Mouse (Mus musculus) G1E-ER4 (cell line): ENCODE results near the gene Arhgef2. TPM values are rescaled to one million over a fixed set of nuclear protein-coding genes. Genes with fewer than 3 reads are reported as not detected.
"Not testable (repeated sequence)": the region's sequence is repeated elsewhere in the genome, so short reads cannot be mapped to it uniquely, and the experiment has no call there.

Source experiments
- GATA1 ChIP-seq: IDR thresholded peaks from one replicate; pipeline ENCODE4 v1.8.0; 2012; ENCODE audit warnings: low read length, inconsistent platforms
- polyA plus RNA-seq: library from polyadenylated mRNA; stranded (reverse); fragments of >175 nt; gene quantifications from 2 replicates; pipeline ENCODE4 v1.2.3, GENCODE M21; 2012

The Arhgef2 gene
- polyA plus RNA-seq = 188 and 221 TPM in 2 replicates

DNA sequence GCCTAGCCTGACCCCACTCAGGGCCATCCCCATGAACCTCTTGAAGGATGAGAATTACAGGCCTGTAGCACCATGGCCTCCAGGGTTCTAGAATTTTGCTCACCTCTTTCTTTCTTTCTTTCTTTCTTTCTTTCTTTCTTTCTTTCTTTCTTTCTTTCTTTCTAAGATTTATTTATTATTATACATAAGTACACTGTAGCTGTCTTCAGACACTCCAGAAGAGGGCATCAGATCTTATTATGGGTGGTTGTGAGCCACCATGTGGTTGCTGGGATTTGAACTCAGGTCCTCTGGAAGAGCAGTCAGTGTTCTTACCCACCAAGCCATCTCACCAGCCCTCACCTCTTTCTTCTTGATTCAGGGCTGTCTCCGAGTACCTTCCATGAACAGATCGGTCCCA, at the start of gene Arhgef2:
Gene Arhgef2 (plus strand): TSS at position 301 of the 400 bp plus-strand sequence.
- TF ChIP-seq GATA1 = not testable (repeated sequence)

DNA sequence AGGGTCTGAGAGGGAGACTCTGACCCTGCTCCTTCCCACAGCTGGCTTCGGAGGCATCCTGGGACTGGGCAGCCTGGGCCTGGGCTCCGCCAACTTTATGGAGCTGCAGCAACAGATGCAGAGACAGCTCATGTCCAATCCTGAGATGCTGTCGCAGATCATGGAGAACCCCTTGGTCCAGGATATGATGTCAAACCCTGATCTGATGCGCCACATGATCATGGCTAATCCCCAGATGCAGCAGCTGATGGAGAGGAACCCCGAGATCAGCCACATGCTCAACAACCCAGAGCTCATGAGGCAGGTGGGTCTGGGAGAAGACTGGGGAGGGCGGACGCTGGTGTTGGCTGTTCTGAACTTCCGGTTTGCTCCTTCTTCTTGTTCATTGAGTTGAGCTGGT, 49.1 kb upstream of the Arhgef2 start:
- TF ChIP-seq GATA1 = no peak

DNA sequence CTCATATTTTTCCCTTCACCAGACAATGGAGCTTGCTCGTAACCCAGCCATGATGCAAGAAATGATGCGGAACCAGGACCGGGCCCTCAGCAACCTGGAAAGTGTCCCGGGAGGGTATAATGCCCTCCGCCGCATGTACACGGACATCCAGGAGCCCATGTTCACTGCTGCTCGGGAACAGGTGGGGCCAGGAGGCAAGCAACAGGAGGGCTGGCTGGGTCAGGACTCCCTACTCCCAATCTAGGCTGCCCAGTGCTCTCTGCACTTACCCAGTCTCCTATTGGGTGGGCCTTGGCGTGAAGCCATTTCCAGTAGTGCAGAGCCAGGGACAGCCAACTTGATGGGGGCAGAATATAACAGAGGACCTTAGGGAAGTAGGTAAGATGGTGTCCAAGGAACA, 46.2 kb upstream of the Arhgef2 start:
- TF ChIP-seq GATA1 = no peak

DNA sequence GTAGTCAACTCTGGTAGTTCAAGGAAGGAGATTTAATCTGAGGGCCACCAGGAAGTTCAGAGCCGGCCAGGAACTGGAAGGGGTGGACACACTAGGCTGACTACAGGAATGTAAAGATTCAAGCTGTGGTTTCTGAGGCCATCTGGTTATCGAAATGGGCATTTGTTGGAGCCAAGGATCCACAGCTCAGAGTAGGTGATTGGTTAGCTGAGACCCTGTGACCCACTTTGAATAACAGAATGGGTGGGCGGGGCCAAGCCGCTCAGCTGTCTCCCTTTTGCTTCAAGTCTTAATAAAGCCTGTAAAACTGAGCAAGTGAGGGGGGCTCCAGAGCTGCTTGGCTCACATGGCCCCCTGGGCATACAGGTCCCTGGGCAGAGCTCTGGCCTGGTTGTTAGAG, 43.8 kb upstream of the Arhgef2 start:
- TF ChIP-seq GATA1 = no peak

DNA sequence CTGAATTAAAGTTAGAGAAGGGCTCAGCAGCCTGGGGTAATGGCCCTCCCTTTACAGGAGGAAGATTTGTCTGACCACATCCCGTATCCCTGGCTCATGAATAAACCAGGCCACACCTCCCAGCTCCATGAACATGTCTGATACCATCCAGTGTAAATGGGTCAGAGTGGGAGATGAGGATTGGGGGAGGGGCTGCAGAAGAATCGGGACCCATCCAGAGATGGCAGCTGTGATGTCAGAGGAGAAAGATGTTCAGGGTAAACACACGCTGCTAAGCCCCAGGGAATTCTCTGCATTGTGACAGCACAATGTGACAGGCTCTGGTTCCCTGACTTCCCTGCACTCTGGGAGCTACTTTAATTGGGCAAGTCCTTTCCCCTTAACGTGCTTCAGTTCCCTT, 42.3 kb upstream of the Arhgef2 start:
- no peak for TF ChIP-seq GATA1

DNA sequence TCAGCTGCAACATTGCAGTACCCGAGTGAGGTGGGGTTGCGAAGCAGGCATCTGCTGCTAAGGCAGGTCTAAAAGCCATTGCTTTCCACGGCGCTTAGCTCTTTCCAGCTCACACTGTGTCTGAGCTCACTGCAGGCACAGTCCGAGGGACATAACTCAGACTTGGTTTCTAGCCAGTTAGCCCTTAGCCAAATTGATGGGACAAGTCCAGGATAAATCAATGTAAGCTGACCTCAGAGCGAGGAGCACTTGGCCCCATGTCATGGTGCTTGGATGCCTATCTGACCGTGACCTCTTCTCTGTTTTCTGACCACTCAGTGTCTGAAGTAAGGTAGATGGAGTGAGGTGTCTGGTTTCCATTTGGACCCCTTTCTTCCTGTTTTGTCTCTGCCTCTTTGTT, 41.8 kb upstream of the Arhgef2 start:
- no peak for TF ChIP-seq GATA1

DNA sequence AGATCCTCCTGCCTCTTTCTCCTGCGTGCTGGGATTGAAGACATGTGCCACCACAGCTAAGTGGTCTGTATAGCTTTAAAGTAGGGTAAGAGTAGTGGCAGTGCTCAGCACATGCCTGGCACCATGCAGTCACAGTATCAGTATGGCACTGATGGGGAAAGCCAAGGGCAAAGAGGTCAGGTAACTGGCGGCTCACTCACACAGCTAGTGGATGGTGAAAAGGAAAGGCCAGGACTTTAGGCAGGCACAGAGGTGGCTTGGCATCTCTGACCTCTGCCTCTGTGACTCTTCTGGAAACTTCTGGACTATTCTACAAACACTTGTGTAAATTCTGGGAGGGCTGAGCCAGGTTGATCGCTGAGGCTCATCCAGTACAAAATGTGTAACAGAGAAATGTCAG, 39.6 kb upstream of the Arhgef2 start:
- TF ChIP-seq GATA1 = no peak

DNA sequence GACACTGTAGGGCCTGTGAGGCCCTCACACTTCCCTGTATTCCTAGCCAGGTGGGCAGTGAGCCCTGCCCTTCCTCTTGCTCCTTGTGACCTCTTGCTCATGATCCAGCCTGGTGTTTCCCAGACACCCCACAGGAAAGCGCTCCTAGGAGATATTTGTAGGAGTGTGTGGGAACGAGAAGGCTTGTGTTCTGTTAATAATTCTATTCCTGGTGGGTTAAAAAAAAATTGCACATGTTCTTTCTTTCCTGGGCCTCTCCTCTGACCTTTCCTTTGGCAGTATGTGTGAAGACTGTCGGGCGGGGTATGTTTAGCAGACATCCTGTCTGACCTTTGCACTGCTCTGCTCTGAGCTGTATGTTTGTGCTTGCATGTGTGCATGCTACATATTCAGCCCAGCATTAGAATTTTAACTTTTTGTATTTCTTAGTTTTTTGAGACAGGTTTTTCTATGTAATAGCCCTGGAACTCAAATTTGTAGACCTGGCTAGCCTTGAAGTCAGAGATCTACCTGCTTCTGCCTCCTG, 39.2 kb upstream of the Arhgef2 start:
- no peak for TF ChIP-seq GATA1

DNA sequence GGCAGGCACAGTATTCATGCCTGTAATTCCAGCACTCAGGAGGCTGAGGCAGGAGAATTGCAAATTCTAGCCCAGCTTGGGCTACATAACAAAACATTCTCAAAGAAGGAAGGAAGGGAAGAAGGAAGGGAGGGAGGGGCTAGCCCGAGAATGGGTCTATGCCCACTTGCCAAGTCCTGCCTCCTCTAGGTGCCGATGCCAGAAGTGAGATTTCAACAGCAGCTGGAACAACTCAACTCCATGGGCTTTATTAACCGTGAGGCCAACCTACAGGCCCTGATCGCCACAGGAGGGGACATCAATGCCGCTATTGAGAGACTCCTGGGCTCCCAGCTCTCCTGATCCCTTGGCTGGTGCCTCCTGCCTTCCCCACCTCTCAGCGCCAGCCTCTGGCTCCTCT, 37.9 kb upstream of the Arhgef2 start:
- TF ChIP-seq GATA1 = no peak

DNA sequence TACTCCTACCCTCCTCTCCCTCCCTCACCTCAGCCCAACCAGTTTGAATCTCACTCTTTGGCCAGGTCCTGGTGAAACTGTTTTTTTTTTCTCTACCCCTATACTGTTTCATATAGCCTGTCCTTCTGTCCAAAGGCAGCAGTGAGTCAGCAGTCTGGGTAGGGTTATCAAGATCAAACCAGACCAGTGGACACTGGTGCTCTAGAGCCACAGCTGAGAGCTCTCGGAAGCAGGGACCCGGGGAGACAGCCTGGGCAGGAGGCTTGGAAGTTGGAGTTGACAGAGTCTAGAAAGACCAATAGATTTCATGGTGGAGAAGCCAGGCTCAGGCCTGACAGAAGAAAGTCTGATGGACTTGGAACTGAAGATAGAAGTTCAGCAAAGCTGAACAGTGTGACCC, 37.2 kb upstream of the Arhgef2 start:
- TF ChIP-seq GATA1 = no peak

DNA sequence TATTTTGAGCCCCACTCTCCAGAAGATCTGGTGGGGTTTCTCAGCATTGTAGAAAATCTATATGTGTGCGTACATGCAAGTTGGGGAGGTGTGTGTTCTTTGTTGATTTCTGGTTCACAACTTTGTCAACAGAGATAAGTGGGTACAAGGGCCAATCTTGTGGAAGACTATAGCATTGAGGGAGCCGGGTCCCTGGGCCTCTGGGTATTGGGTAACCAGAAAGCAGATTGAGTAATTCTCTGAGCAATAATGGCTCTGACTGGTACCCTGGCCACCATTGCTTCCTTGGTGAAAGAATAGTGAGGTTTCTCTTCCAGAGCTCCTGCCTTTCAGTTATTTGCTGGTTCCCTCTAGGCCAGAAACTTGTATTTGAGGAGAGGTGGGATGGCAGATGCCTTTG, 36.7 kb upstream of the Arhgef2 start:
- TF ChIP-seq GATA1 = no peak

DNA sequence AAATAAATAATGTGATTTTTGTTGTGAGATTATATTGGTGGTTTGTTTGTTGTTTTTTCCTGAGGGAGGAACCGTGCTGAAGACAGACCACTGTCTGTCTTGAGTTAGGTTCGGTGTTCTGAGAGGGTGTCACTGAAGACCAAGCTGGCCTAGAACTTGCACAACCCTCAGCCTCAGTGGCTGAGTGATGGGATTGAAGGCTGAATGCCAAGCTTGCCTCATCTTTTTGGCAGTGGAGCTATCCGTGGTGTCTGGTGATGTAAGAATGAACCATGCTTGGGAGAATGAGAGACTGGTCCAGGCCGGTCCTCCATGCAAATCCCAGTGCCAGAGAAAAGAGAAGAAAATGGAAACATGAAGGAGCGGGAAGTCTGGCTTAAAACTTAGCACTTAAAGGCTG, 36.1 kb upstream of the Arhgef2 start:
- TF ChIP-seq GATA1 = no peak

DNA sequence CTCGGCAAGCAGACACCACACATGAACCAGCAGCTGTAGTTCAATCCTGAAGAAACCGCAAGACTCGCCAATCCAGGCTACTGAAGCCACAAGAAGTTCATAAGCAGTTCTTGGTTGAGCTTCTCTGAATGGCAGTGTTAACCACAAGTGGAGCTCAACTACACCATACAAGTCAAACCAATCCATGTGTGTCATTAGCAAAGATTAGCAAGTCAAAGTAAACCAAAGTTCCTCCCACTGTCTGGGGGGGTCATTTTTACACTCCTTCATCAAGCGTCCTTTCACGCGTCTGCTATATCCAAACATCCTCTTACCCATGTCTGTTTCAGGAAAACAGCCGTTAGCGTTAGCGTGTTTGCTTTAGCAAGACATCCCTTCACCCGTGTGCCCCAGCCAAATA, 35.4 kb upstream of the Arhgef2 start:
- no peak for TF ChIP-seq GATA1

DNA sequence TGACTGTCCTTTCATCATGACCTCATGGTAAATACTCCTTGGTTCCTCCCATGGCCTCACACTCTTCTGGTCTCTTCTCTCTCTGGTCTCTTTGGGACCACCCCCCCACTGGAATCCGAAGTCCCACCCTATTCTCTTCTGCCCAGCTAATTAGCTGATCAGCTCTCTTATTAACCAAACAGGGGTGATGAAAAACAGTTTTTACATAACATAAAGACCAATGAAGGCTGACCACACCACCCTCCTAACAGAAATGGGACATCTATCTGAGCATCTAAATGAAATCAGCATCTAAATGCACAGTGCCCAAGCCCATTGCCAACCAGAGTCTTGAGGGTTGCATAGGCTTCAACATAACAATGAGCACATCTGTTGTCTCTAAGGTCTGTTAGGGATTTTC, 33.9 kb upstream of the Arhgef2 start:
- TF ChIP-seq GATA1 = no peak

DNA sequence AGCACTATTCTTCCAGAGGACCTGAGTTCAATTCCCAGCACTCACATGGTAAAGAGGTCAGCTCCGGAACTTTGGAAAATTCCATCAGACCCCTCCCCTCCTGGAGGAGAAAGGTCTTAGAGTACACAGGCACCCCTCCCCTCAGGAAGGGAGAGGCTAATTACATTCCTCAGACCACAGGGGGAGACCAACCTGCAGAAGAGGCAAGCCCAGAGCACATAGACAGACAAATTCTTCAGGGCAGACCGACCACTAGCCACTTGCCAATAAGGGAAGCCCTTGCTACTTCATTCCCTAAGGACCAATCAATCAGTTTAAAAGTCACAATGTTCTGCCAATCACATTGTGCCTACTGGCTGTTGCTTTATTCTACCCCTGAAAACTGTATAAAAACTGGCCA, 32.9 kb upstream of the Arhgef2 start:
- no peak for TF ChIP-seq GATA1

DNA sequence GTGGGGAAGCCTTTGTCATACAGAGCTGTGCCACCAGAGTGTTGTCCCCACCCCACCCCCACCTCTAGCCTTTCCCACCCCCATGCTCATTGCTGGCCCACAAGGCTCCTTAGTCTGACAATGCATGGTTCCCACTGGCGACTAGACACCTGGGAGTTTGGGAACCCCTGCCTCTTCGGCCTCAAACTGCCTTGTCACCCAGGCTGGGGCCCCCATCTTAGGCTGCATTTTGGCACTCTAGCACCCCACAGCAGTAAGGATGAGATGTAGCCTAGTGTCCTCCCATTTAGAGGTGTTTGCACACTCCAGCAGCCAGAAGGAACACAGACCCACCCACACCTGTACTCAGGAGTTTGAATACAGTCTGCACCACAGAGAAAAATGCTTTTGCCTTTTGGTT, 32.0 kb upstream of the Arhgef2 start:
- TF ChIP-seq GATA1 = no peak

DNA sequence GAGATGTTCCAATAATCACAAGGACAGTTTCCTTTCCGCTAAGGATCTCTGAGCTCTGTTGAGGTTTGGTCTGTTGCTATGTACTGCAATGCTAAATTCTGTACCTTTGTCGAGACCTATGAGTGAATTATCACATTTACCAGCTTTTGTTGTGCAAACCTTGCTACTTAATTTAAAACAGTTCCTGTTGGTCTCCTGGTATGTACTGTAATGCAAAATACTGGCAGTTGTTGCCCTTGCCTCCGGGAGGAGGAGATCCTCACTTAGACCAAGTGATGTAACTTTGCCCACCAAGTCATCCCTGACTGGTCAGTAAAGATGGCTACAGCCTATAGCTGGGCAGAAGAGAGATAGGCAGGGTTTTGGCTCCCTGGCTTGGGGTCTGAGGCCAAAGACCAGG, 30.2 kb upstream of the Arhgef2 start, which contains the start of gene Ssr2:
Gene Ssr2 (plus strand): TSS at position 337 of the 400 bp plus-strand sequence.
- TF ChIP-seq GATA1 = no peak
